Mouse (Mus musculus) right cerebral cortex, postnatal 14 days (tissue): Measurements from ENCODE around the gene Chsy1.

Experiments used
- DNase-seq: peaks from one replicate; pipeline ENCODE4 v3.0.0; 2022

Chsy1 gene

GRCm38 (mm10) chr7:66142514-66142913, 33.2 kb downstream of the Chsy1 start:
- DNase-seq, result no peak

GRCm38 (mm10) chr7:66144543-66144942, 35.2 kb downstream of the Chsy1 start:
- DNase-seq, result no peak

- DNase-seq, result no peak
Observed at GRCm38 (mm10) chr7:66147156-66147555, 37.8 kb downstream of the Chsy1 start.

DNA sequence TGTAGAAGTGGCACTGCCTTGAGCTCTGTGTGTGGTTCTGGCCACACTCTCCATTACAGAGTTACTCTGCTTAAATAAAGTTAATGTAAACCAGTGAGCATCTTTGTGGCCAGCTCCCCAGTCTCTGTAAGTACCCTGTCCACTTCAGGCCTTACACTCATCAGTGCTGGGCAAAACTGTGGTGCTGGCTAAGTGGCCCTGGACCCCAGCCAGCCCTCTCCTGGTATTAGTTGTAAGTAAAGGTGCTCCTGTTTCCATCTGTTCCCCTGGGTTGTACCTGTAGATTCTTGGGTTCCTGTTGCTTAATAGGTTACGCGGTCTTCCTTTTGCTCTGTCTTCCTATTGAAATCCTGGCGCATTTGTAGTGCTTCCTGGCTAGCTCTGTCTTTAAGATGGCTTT, 38.5 kb downstream of the Chsy1 start:
- no peak for DNase-seq

GRCm38 (mm10) chr7:66149506-66149905, 40.2 kb downstream of the Chsy1 start:
- no peak for DNase-seq

DNA sequence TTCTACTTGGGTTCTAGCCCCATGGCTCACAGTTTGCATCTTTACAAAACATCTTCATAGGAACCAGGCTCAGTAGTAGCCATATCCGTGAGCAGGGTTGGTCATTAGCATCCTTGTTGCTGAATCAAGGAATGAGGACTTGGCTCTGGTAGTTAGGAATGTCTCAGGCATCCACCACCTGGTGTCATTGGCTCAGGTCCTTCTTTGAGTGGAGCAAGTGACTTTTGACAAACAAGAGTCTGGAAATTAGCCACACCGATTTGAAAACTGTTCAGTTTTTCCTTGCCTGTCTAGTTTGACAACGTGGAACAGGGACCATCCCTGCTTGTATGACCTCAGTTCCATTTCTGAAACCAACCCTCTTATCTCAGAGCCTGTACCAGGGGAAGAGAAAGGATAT, 41.1 kb downstream of the Chsy1 start:
- no peak for DNase-seq

DNA sequence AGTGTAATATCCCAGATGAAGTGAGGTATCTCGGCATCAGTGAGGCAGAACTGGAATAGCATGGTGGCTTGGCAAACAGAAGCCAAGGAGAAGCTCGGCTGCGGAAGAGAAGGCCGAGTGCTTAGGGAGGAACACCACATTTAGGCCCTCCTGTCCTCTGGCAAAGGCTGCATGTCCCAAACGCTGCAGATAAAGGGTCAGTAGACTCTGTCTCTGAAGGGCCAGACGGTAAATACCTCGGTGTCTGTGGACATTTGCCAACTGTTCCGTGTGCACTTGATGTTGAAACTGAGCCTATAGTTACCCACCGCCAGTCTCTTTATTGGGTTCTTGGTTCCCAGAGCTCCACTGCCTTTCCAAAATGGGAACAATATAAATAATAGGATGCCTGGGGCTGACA, 48.1 kb downstream of the Chsy1 start:
- DNase-seq, result no peak

- DNase-seq, result no peak
Observed at GRCm38 (mm10) chr7:66157861-66158415, 48.6 kb downstream of the Chsy1 start.

DNA sequence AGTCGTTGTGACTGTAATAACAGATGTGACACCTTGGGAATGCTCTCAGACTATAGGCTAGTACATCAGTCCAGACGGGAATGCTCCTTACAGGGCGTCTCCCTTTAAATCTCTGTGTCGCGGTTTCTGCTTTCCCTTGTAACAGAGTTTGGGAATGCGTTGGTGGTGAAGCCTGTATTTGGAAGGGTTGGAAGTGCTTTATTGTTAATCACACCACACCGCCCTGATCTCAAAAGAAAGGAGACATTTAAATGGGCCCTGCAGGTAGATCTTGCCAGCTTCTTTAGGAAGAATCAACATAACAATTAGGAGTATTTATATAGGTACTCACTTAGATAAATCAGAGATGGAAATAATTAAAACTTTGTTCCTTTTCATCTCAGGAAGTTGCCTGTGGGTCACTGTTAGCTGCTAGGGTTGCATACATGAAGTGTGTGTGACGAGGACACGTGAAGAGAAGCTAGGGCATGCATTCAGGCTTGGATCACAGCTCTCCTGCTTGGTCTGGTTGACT, 49.4 kb downstream of the Chsy1 start:
- no peak for DNase-seq

- DNase-seq, result no peak
Observed at GRCm38 (mm10) chr7:66159961-66160360, 50.6 kb downstream of the Chsy1 start.

- no peak for DNase-seq
Observed at GRCm38 (mm10) chr7:66161836-66162235, 52.5 kb downstream of the Chsy1 start.

DNA sequence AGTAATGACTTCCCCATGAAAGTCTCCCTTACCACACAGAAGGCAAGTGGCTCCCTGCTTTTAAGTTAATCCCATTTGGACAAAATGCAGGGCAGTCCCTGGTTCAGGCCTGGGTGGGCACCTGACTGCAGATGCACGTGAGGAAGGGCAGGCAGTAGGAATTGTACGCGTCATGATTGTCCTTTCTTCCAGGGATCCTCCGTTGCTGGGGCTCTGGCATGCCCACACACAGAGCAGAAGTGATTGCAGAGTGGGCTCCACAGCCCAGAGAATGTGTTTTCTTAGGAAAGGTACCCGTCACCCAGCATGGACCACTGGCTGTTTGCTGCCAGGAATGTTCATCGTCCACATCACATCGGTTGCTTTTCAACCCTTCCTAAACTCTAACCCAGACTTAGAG, 53.2 kb downstream of the Chsy1 start:
- no peak for DNase-seq

DNA sequence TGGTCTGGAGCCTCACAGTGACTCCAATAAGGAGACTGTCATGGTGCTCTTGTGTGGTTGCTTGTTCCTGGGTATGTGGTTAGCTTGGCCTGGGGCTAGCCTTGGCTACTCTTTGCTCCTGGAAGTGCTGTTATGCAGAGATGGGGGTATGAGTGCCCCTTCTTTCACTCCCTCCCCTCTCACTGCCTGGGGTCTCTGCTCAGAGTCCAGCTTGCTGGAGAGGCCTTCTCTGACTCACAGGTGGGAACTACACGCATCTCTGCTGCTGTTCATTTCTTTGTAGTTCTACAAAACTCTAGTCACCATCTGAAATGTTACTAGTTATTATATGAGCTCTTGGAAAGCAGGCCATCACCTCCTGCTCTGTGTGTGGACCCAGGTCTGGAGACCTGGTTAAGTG, 53.7 kb downstream of the Chsy1 start:
- DNase-seq, result no peak

DNA sequence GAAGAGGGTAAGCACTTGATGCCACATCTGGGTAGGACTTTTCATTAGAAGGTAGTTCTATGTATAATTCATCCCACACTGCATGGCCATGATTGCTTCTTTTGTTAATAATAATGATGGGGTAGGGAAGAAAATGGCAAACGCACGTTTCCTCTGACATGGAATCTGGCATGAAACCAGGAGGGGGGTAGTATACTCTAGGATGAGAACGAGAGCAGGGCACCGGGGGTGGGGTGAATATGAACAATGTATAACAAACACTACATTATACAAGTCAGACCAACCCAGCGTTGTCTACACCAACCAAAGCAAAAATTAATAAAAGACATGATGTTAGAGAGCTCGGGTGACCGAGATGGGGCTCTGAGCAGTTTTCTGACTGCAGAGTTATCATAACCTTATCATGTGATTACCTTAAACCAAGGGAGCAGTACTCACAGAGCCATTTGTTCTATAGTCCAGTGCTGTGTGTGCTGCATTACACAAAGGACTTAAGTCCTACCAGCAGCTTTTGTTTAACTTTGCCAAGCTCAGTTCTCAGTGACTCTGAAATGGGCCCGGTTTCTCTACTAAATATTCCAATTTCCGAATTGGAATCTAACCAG, 55.2 kb downstream of the Chsy1 start:
- no peak for DNase-seq

DNA sequence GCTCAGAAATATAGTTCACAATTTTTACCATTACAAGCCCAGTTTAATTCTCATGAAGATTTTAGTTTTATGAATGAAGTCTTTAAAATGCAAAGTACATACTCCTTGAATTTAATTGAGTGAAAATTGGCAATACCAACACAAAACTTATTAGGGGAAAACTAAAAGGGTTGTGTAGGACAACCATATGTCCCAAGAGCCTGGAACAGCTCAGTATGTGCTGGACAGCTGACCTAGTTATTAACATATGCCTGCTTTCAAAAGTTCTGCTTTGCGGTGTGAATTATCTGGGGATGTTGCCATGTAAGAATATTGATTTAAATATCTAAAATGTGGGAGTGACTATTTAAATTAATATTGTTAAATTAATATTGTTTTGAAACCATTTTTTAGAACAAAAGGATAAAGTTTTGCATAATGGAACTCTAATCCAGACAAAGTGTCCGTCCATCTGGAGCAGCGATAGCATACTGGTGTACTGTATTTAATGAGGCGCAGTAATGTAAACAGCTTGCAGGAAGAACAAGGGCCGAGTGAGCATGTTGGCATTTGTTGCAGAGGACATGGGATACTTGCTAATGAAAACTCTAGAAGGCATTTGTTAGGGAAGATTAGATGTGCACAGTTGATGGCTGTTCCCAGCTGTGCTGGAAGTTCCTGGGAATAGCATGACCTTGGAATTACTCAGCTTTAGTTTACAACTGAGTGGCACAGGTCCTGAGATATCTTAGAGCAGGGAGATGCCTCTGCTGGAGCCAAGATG, 55.9 kb downstream of the Chsy1 start:
- DNase-seq, result no peak

DNA sequence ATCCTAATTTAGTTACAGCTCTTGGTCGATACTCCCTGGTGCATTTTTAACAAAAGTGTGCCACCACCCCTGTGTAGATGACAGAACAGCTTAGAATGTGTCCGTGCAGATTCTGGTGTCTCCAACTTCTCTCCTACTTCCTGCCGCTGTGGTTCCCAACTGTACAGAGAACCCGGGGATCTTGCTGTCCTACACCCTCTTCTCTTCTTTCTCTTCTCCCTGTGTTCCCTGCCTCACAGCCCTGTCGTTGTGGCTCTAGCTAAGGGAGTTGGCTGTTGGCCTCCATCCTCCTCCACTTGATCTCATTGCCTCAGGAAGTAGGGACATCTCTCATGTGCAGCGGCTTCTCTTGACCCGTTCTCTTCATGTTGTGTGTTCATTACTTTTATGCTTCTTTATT, 59.6 kb downstream of the Chsy1 start:
- no peak for DNase-seq

GRCm38 (mm10) chr7:66169476-66169875, 60.2 kb downstream of the Chsy1 start:
- no peak for DNase-seq

GRCm38 (mm10) chr7:66170802-66171505, 61.6 kb downstream of the Chsy1 start:
- no peak for DNase-seq

DNA sequence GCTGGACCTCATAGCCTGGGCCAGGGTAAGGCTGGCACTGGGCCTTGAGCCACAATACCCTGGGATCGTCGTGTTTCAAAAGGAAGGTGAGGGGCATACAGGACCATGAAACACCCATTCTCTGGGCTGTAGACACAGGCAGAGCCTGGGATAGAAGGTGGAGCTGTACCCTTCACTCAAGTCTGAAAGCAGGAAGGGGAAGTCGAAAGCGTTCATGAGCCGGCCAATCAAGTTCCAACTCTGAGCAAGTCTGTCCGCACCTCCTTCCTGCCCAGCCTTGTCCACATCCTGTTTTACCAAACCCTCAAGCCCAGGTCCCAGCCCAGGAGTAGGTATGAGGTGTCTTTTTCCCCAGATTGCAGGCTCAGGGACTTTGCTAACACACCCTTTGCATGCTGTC, 66.4 kb downstream of the Chsy1 start:
- no peak for DNase-seq

DNA sequence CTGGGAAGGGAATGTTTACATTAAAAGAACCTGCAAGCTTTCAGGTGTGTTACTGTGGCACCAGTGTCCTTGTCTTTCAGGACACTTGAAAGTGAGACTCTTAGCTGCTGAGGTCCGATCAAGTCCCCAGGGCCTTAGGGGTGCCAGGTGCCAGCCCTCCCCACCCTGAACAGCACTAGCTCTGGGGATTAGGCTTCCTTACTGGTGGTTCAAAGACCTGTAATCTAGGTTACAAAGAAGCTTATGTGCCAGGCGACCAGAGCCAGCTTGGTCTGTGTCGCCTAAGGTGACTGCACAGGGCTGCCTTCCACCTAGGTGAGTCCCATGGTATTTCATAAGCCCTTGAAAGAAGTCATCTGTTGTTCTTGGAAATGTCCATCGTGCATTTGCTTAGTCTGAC, 66.9 kb downstream of the Chsy1 start:
- no peak for DNase-seq

GRCm38 (mm10) chr7:66176929-66177328, 67.6 kb downstream of the Chsy1 start:
- DNase-seq, result no peak

- no peak for DNase-seq
Observed at GRCm38 (mm10) chr7:66178101-66178500, 68.8 kb downstream of the Chsy1 start.

DNA sequence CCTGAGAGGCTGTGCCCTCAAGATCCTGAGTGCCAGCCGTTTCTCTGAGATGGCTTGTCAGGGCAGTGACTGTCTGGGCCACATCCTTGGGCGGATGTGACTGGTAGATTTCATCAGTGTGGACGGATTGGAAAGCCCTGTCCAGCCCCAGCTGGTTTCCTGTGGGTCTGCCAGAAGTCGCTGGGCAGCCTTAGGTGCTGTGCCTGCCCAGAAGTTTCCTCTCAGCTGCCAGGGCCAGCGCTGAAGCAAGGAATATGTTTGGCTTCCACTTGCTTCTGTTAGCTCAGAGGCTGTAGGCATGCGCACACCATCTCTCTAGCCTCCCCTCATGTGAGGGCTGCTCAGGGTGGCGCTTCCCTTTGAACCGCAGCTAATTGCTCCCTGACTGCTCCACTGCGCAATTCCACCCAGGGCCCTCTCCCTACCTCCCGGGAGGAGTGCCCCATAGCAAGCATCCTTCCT, 69.8 kb downstream of the Chsy1 start:
- DNase-seq, result peak; percentile 39

DNA sequence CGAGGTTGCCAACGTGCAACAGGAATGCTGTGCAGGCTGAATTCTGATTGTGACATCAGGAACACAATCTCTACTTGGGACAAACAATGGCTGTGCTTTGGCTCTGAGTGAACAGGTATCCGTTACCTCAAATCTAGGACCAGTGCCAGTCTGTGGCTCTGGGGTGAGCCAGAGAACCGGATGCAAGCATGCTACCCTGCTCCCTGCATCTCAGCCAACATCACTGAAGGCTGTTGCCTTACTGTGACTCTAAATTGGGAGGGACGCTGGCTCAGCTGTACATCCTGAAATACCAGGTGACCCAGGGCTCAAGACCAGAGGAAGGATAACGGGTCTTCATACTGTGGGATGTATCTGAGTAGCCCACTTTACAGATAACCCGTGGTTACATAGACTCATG, 70.4 kb downstream of the Chsy1 start:
- DNase-seq, result no peak
